Mouse (Mus musculus): ENCODE results near the gene Wdr83. TPM values are rescaled to one million over a fixed set of nuclear protein-coding genes. Genes with fewer than 3 reads are reported as not detected.

Gene Wdr83
- polyA plus RNA-seq, 1 experiment from 2014 or later: 47.0 TPM

Small RNAs within 50 kb of the gene (microRNA-seq; reads per million reads assigned to microRNA genes)
- 6.3 reads per million, percentile 21 among the genes with 10 or more reads in this experiment for gene Gm23388
- gene Mir7070: 0.79 reads per million

Other genes with a start within 250 kb of the Wdr83 start
- 47.7 and 48.3 TPM in 2 replicates for gene Gadd45gip1, start 249.8 kb downstream of the Wdr83 start, polyA plus RNA-seq (2015; fragmentation: Nextera tagmentation; extraction: Ambion mirVana)
- 128 and 131 TPM in 2 replicates for gene Rad23a, start 240.6 kb downstream of the Wdr83 start, polyA plus RNA-seq (2015; fragmentation: Nextera tagmentation; extraction: Ambion mirVana)
- gene Calr, start 234.4 kb downstream of the Wdr83 start, polyA plus RNA-seq (2015; fragmentation: Nextera tagmentation; extraction: Ambion mirVana): 630 and 641 TPM in 2 replicates
- gene Farsa, start 224.3 kb downstream of the Wdr83 start, polyA plus RNA-seq (2015; fragmentation: Nextera tagmentation; extraction: Ambion mirVana): 63.2 and 64.4 TPM in 2 replicates
- 26.2 and 35.4 TPM in 2 replicates for gene Syce2, start 209.2 kb downstream of the Wdr83 start, polyA plus RNA-seq (2015; fragmentation: Nextera tagmentation; extraction: Ambion mirVana)
- gene Gcdh, start 187.4 kb downstream of the Wdr83 start, polyA plus RNA-seq (2015; fragmentation: Nextera tagmentation; extraction: Ambion mirVana): 43.1 and 46.0 TPM in 2 replicates
- gene Klf1, start 179.4 kb downstream of the Wdr83 start, polyA plus RNA-seq (2015; fragmentation: Nextera tagmentation; extraction: Ambion mirVana): 1.3 and 1.4 TPM in 2 replicates
- 5.2 and 6.3 TPM in 2 replicates for gene Dnase2a, start 172.7 kb downstream of the Wdr83 start, polyA plus RNA-seq (2015; fragmentation: Nextera tagmentation; extraction: Ambion mirVana)
- 0.09 and 0.14 TPM in 2 replicates for gene Mast1, start 143.9 kb downstream of the Wdr83 start, polyA plus RNA-seq (2015; fragmentation: Nextera tagmentation; extraction: Ambion mirVana)
- 0.24 and 0.38 TPM in 2 replicates for gene Rtbdn, start 134.3 kb downstream of the Wdr83 start, polyA plus RNA-seq (2015; fragmentation: Nextera tagmentation; extraction: Ambion mirVana)
- gene Gm49661, start 111.9 kb downstream of the Wdr83 start, polyA plus RNA-seq (2015; fragmentation: Nextera tagmentation; extraction: Ambion mirVana): not detected in 2 replicates
- 591 and 662 TPM in 2 replicates for gene Prdx2, start 111.7 kb downstream of the Wdr83 start, polyA plus RNA-seq (2015; fragmentation: Nextera tagmentation; extraction: Ambion mirVana)
- gene Rnaseh2a, start 111.5 kb downstream of the Wdr83 start, polyA plus RNA-seq (2015; fragmentation: Nextera tagmentation; extraction: Ambion mirVana): 80.2 and 82.7 TPM in 2 replicates
- gene Junb, start 102.6 kb downstream of the Wdr83 start, polyA plus RNA-seq (2015; fragmentation: Nextera tagmentation; extraction: Ambion mirVana): 11.7 and 15.3 TPM in 2 replicates
- 8.9 and 9.1 TPM in 2 replicates for gene Hook2, start 90.7 kb downstream of the Wdr83 start, polyA plus RNA-seq (2015; fragmentation: Nextera tagmentation; extraction: Ambion mirVana)
- not detected in 2 replicates for gene Best2, start 66.8 kb downstream of the Wdr83 start, polyA plus RNA-seq (2015; fragmentation: Nextera tagmentation; extraction: Ambion mirVana)
- 111 and 112 TPM in 2 replicates for gene Asna1, start 56.0 kb downstream of the Wdr83 start, polyA plus RNA-seq (2015; fragmentation: Nextera tagmentation; extraction: Ambion mirVana)
- gene Trir, start 54.5 kb downstream of the Wdr83 start, polyA plus RNA-seq (2015; fragmentation: Nextera tagmentation; extraction: Ambion mirVana): 61.9 and 76.5 TPM in 2 replicates
- 18.8 and 21.5 TPM in 2 replicates for gene Tnpo2, start 44.4 kb downstream of the Wdr83 start, polyA plus RNA-seq (2015; fragmentation: Nextera tagmentation; extraction: Ambion mirVana)
- gene Fbxw9, start 21.3 kb downstream of the Wdr83 start, polyA plus RNA-seq (2015; fragmentation: Nextera tagmentation; extraction: Ambion mirVana): 19.5 and 20.6 TPM in 2 replicates
- not detected in 2 replicates for gene Gm5741, start 13.3 kb downstream of the Wdr83 start, polyA plus RNA-seq (2015; fragmentation: Nextera tagmentation; extraction: Ambion mirVana)
- 48.5 and 51.5 TPM in 2 replicates for gene Dhps, start 9.5 kb downstream of the Wdr83 start, polyA plus RNA-seq (2015; fragmentation: Nextera tagmentation; extraction: Ambion mirVana)
- gene Wdr83os, start 566 bp downstream of the Wdr83 start, polyA plus RNA-seq (2015; fragmentation: Nextera tagmentation; extraction: Ambion mirVana): 115 TPM in 2 replicates
- 33.9 and 39.3 TPM in 2 replicates for gene Man2b1, start 2.0 kb upstream of the Wdr83 start, polyA plus RNA-seq (2015; fragmentation: Nextera tagmentation; extraction: Ambion mirVana)
- 1.1 and 1.5 TPM in 2 replicates for gene Zfp791, start 41.8 kb upstream of the Wdr83 start, polyA plus RNA-seq (2015; fragmentation: Nextera tagmentation; extraction: Ambion mirVana)
- not detected in 2 replicates for gene Cks1brt, start 70.6 kb upstream of the Wdr83 start, polyA plus RNA-seq (2015; fragmentation: Nextera tagmentation; extraction: Ambion mirVana)
- not detected in 2 replicates for gene Olfr371, start 144.7 kb upstream of the Wdr83 start, polyA plus RNA-seq (2015; fragmentation: Nextera tagmentation; extraction: Ambion mirVana)
- gene Orc6, start 218.3 kb upstream of the Wdr83 start, polyA plus RNA-seq (2015; fragmentation: Nextera tagmentation; extraction: Ambion mirVana): 50.6 and 53.5 TPM in 2 replicates
- 114 and 119 TPM in 2 replicates for gene Vps35, start 218.5 kb upstream of the Wdr83 start, polyA plus RNA-seq (2015; fragmentation: Nextera tagmentation; extraction: Ambion mirVana)

Data from heart, embryonic 16.5 days (tissue).